In the genomic region with DNA sequence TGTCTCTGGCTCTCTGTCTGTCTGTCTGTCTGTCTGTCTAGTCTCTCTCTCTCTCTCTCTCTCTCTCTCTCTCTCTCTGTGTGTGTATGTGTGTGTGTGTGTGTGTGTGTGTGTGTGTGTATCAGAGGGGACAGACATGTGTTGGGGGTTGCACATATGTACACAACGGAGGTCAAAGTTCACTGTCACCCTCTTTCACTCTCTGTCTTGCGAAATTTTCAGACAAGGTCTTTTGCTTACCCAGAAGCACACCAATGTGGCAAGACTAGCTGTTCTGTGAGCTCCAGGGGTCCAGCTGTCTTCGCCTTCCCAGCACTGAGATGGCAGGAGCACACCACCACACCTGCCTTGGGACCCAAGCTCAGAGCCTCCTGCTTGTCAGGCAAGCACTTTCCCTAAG, we compare ENCODE assay signal across 31 mouse cellular contexts.
DNase-seq lines count a peak whose midpoint lies in the region; ATAC-seq and TF ChIP-seq lines count a peak whose summit lies in the region.
"Had no signal": no experiment of that assay in that cellular context is flagged by ENCODE, and none has a peak within 500 bp of the region (broad histone marks: within the 10 kb centered on the region; RNA-seq: fewer than 3 reads in every experiment).

No protein-coding gene starts in this region.

- no peak overlapping the region for H3K9ac ChIP-seq in intestine, embryonic 16.5 days (ENCODE audit: low read depth, low read length)
- no peak overlapping the region for H3K9ac ChIP-seq in intestine, embryonic 15.5 days
- no peak overlapping the region for H3K9ac ChIP-seq in midbrain, postnatal 0 days (replicated peaks; ENCODE audit: low read length, poor library complexity, severe bottlenecking)
- no peak overlapping the region for H3K9ac ChIP-seq in liver, embryonic 15.5 days
- H3K9ac ChIP-seq: embryonic facial prominence, embryonic 15.5 days; forebrain, embryonic 12.5 days; hindbrain, embryonic 14.5 days; lung, embryonic 15.5 days; neural tube, embryonic 15.5 days; stomach, embryonic 15.5 days had no signal

- no peak overlapping the region for H3K4me3 ChIP-seq in intestine, embryonic 16.5 days (ENCODE audit: low read length)
- no peak overlapping the region for H3K4me3 ChIP-seq in intestine, embryonic 15.5 days (replicated peaks)
- no peak overlapping the region for H3K4me3 ChIP-seq in midbrain, embryonic 10.5 days
- no peak overlapping the region for H3K4me3 ChIP-seq in midbrain, postnatal 0 days (ENCODE audit: low read depth, low read length)
- H3K4me3 ChIP-seq in liver, embryonic 15.5 days (replicated peaks) = no peak overlapping the region
- H3K4me3 ChIP-seq: embryonic facial prominence, embryonic 10.5 days; embryonic facial prominence, embryonic 15.5 days; forebrain, embryonic 12.5 days; layer of hippocampus, adult 2 months; lung, embryonic 15.5 days; neural tube, embryonic 15.5 days; stomach, embryonic 15.5 days had no signal

- no peaks in the 10 kb centered on the region for H3K9me3 ChIP-seq in intestine, embryonic 16.5 days (ENCODE audit: control insufficient read depth, low read length)
- H3K9me3 ChIP-seq in intestine, embryonic 15.5 days = no peaks in the 10 kb centered on the region
- H3K9me3 ChIP-seq in midbrain, embryonic 10.5 days (replicated peaks) = no peaks in the 10 kb centered on the region
- H3K9me3 ChIP-seq in midbrain, postnatal 0 days (ENCODE audit: low read length) = no peaks in the 10 kb centered on the region
- H3K9me3 ChIP-seq in liver, embryonic 15.5 days (replicated peaks) = no peaks in the 10 kb centered on the region
- H3K9me3 ChIP-seq: embryonic facial prominence, embryonic 10.5 days; embryonic facial prominence, embryonic 15.5 days; forebrain, embryonic 12.5 days; lung, embryonic 15.5 days; neural tube, embryonic 15.5 days; stomach, embryonic 15.5 days had no signal

- H3K4me2 ChIP-seq in intestine, embryonic 16.5 days (ENCODE audit: low read depth, low read length) = no peak overlapping the region
- H3K4me2 ChIP-seq in intestine, embryonic 15.5 days (replicated peaks) = no peak overlapping the region
- H3K4me2 ChIP-seq in midbrain, postnatal 0 days (ENCODE audit: low read depth, low read length, poor library complexity, severe bottlenecking) = no peak overlapping the region
- H3K4me2 ChIP-seq in liver, embryonic 15.5 days = peak overlapping the region; percentile 23; the same call in 1 of the 2 replicates
- H3K4me2 ChIP-seq: embryonic facial prominence, embryonic 15.5 days; forebrain, embryonic 12.5 days; heart, embryonic 11.5 days; hindbrain, embryonic 14.5 days; lung, embryonic 15.5 days; neural tube, embryonic 15.5 days; stomach, embryonic 15.5 days had no signal

- peaks cover 10% of the 10 kb centered on the region for H3K4me1 ChIP-seq in intestine, embryonic 16.5 days (ENCODE audit: control insufficient read depth, insufficient read depth, low read length)
- H3K4me1 ChIP-seq in intestine, embryonic 15.5 days (replicated peaks) = peaks cover 7% of the 10 kb centered on the region
- H3K4me1 ChIP-seq in midbrain, embryonic 10.5 days = peaks cover 34% of the 10 kb centered on the region
- no peaks in the 10 kb centered on the region for H3K4me1 ChIP-seq in midbrain, postnatal 0 days (ENCODE audit: insufficient read depth, low read length)
- H3K4me1 ChIP-seq in liver, embryonic 15.5 days (replicated peaks) = peaks cover 5% of the 10 kb centered on the region; the same call in 1 of the 2 replicates

- H3K36me3 ChIP-seq in intestine, embryonic 16.5 days (ENCODE audit: control insufficient read depth, insufficient read depth, low read length) = no peaks in the 10 kb centered on the region
- H3K36me3 ChIP-seq in intestine, embryonic 15.5 days = no peaks in the 10 kb centered on the region
- H3K36me3 ChIP-seq in midbrain, embryonic 10.5 days = no peaks in the 10 kb centered on the region
- H3K36me3 ChIP-seq in midbrain, postnatal 0 days (ENCODE audit: insufficient read depth, low read length) = no peaks in the 10 kb centered on the region
- no peaks in the 10 kb centered on the region for H3K36me3 ChIP-seq in liver, embryonic 15.5 days (replicated peaks)
- H3K36me3 ChIP-seq: embryonic facial prominence, embryonic 10.5 days; embryonic facial prominence, embryonic 15.5 days; forebrain, embryonic 12.5 days; lung, embryonic 15.5 days; neural tube, embryonic 15.5 days; stomach, embryonic 15.5 days had no signal

- no peak for TF ChIP-seq CTCF in midbrain, postnatal 0 days (IDR thresholded peaks at IDR 0.05)

- WGBS in intestine, embryonic 16.5 days = 86% methylated on average over 3 of the region's 3 CpGs
- 88% methylated on average over 3 of the region's 3 CpGs for WGBS in intestine, embryonic 15.5 days
- WGBS in midbrain, embryonic 10.5 days = 94% methylated on average over 3 of the region's 3 CpGs
- WGBS in midbrain, postnatal 0 days = 90% methylated on average over 3 of the region's 3 CpGs
- WGBS in liver, embryonic 15.5 days (ENCODE audit: insufficient replicate concordance) = 57% methylated on average over 3 of the region's 3 CpGs

- DNase-seq in midbrain, embryonic 10.5 days (ENCODE audit: low spot score) = no peak
- DNase-seq in midbrain, postnatal 0 days (ENCODE audit: low spot score) = no peak
- no peak for DNase-seq in layer of hippocampus, postnatal 25 days (ENCODE audit: extremely low spot score in 1 of 2, low spot score in 1 of 2)
- DNase-seq in adrenal gland, adult 18-20 months (ENCODE audit: low spot score in 2 of 2) = no peak
- DNase-seq: adrenal gland, adult 8-10 months; cerebellum, adult 2 months; cerebellum, postnatal 14 days; gastrocnemius, postnatal 25 days; heart, adult 11 months; heart, postnatal 4 days; kidney, adult 9 months; left cerebral cortex, postnatal 4 days; lung, postnatal 4 days; midbrain, embryonic 14.5 days; retina, postnatal 1 day; right cerebral cortex, postnatal 14 days had no signal

- no peak overlapping the region for H3K27ac ChIP-seq in intestine, embryonic 16.5 days (ENCODE audit: low read length)
- H3K27ac ChIP-seq in intestine, embryonic 15.5 days = no peak overlapping the region
- peak overlapping the region; percentile 49; the same call in 1 of the 2 replicates for H3K27ac ChIP-seq in midbrain, embryonic 10.5 days (replicated peaks)
- H3K27ac ChIP-seq in midbrain, postnatal 0 days (ENCODE audit: low read depth, low read length) = no peak overlapping the region
- peak overlapping the region; percentile 63 for H3K27ac ChIP-seq in liver, embryonic 15.5 days (replicated peaks)
- H3K27ac ChIP-seq: embryonic facial prominence, embryonic 10.5 days; embryonic facial prominence, embryonic 15.5 days; forebrain, embryonic 12.5 days; hindbrain, embryonic 14.5 days; layer of hippocampus, adult 2 months; lung, embryonic 15.5 days; neural tube, embryonic 15.5 days; stomach, embryonic 15.5 days had no signal

- no peaks in the 10 kb centered on the region for H3K27me3 ChIP-seq in intestine, embryonic 16.5 days (replicated peaks; ENCODE audit: control insufficient read depth, insufficient read depth, low read length)
- no peaks in the 10 kb centered on the region for H3K27me3 ChIP-seq in intestine, embryonic 15.5 days (replicated peaks)
- no peaks in the 10 kb centered on the region for H3K27me3 ChIP-seq in midbrain, embryonic 10.5 days (ENCODE audit: low read depth, poor library complexity, severe bottlenecking)
- H3K27me3 ChIP-seq in midbrain, postnatal 0 days (ENCODE audit: insufficient read depth, low read length) = no peaks in the 10 kb centered on the region
- no peaks in the 10 kb centered on the region for H3K27me3 ChIP-seq in liver, embryonic 15.5 days
- H3K27me3 ChIP-seq: embryonic facial prominence, embryonic 15.5 days; forebrain, embryonic 12.5 days; lung, embryonic 15.5 days; neural tube, embryonic 15.5 days; stomach, embryonic 15.5 days had no signal

- ATAC-seq in intestine, embryonic 16.5 days = 0 out of 2 replicates have a peak, but pooled peaks have one; percentile 7
- ATAC-seq in intestine, embryonic 15.5 days = no peak
- no peak for ATAC-seq in midbrain, postnatal 0 days (ENCODE audit: low FRiP score)
- ATAC-seq in liver, embryonic 15.5 days (ENCODE audit: insufficient read depth) = 0 out of 2 replicates have a peak, but pooled peaks have one; percentile 28
- ATAC-seq: activated CD4-positive, CD25-positive, alpha-beta regulatory T cell, adult 4 months; CD4-positive, CD25-positive, alpha-beta regulatory T cell, adult 4 months; inflammation-experienced regulatory T-cells, adult 6 months had no signal

Comparison
In these comparisons a context has a peak if more than half of its experiments do, and no peak if none do; other contexts are left out.
1. ATAC-seq: peak in intestine, embryonic 16.5 days (single experiment) and liver, embryonic 15.5 days (single experiment); none in intestine, embryonic 15.5 days (single experiment) and midbrain, postnatal 0 days (single experiment).
2. H3K27ac ChIP-seq: peak in midbrain, embryonic 10.5 days (single experiment) and liver, embryonic 15.5 days (single experiment); none in intestine, embryonic 16.5 days (single experiment), intestine, embryonic 15.5 days (single experiment) and midbrain, postnatal 0 days (single experiment).